Mouse (Mus musculus) heart, adult 2 months (tissue): ENCODE measurements around the gene Atg10. TPM values are rescaled to one million over a fixed set of nuclear protein-coding genes. Genes with fewer than 3 reads are reported as not detected.

Source experiments
- DNase-seq, 2 experiments: peaks; one replicate each; pipeline ENCODE4 v3.0.0; 2021
- H3K27ac ChIP-seq: fragments of 200-600 bp; 2 replicates; pipeline ENCODE4 v1.8.1; 2022
- H3K27me3 ChIP-seq: fragments of 200-500 bp; 2 replicates; pipeline ENCODE4 v1.6.1; 2012; ENCODE audit warnings: mild to moderate bottlenecking, low read length, inconsistent platforms, mixed read lengths; ENCODE audit not compliant: control insufficient read depth, insufficient read depth
- H3K36me3 ChIP-seq: fragments of 200-500 bp; 2 replicates; pipeline ENCODE4 v1.6.1; 2012; ENCODE audit warnings: low read length, inconsistent platforms; ENCODE audit not compliant: control insufficient read depth, insufficient read depth
- H3K4me1 ChIP-seq: fragments of 200-500 bp; 2 replicates; pipeline ENCODE4 v1.6.1; 2011; ENCODE audit warnings: low read length; ENCODE audit not compliant: control insufficient read depth, insufficient read depth
- H3K4me3 ChIP-seq: fragments of 200-600 bp; 2 replicates; pipeline ENCODE4 v1.8.1; 2022
- H3K79me2 ChIP-seq: fragments of 200-500 bp; replicated peaks from 2 replicates; pipeline ENCODE4 v1.6.1; 2012; ENCODE audit warnings: mild to moderate bottlenecking, inconsistent platforms, low read length, moderate library complexity, mixed read lengths; ENCODE audit not compliant: control insufficient read depth, insufficient read depth
- H3K9ac ChIP-seq: fragments of 200-500 bp; 2 replicates; pipeline ENCODE4 v1.6.1; 2012; ENCODE audit warnings: low read depth, mild to moderate bottlenecking, control low read depth, inconsistent platforms, low read length, mixed read lengths
- CTCF ChIP-seq: fragments of 200-600 bp; IDR thresholded peaks from 2 replicates; pipeline ENCODE4 v1.8.1; 2022; ENCODE audit warnings: antibody characterized with exemption, mild to moderate bottlenecking, moderate library complexity
- EP300 ChIP-seq: fragments of 200-500 bp; IDR thresholded peaks from 2 replicates; pipeline ENCODE4 v1.6.1; 2011; ENCODE audit warnings: low read depth, low read length, control low read depth; ENCODE audit not compliant: insufficient read depth
- POLR2A ChIP-seq: fragments of 200-500 bp; IDR thresholded peaks from 2 replicates; pipeline ENCODE4 v1.6.1; 2011; ENCODE audit warnings: mild to moderate bottlenecking, low read depth, low read length, control low read depth; ENCODE audit not compliant: insufficient read depth
- WGBS: fragments of 180-500 bp; shearing (Covaris S2); methylation state at CpG from one replicate; pipeline ENCODE4 v1.1.7; 2018; 5-methylcytosine and 5-hydroxymethylcytosine counted together
- intact Hi-C: fragments of 180-260 bp; cut with DNase I; formaldehyde crosslinking; loops from one replicate; pipeline ENCODE4 v1.15.1; 2025
- polyA plus RNA-seq: library from polyadenylated mRNA; depleted of rRNA; stranded (reverse); fragments of >200 nt; gene quantifications from 2 replicates; pipeline ENCODE4 v1.2.3, GENCODE M21; 2012
- total RNA-seq, 2 experiments: library from RNA; stranded (reverse); gene quantifications; 2 replicates each; pipeline ENCODE4 v1.2.3; 2021

The Atg10 gene
- total and polyA plus RNA-seq, 3 experiments, result 5.9 to 27.1 (median 25.1) TPM

- Histone ChIP-seq H3K4me1 (no peaks in the 10 kb centered on the region), H3K27ac (no peak overlapping the region), H3K27me3 (no peaks in the 10 kb centered on the region), H3K36me3 (no peaks in the 10 kb centered on the region), H3K79me2 (no peaks in the 10 kb centered on the region), H3K4me3 (no peak overlapping the region), H3K9ac (no peak overlapping the region)
- 70% methylated on average over 10 of the region's 10 CpGs for WGBS
- intact Hi-C loops, result no loop called here
- no peak for TF ChIP-seq POLR2A
- no peak for TF ChIP-seq EP300
- no peak for TF ChIP-seq CTCF
- no peak for DNase-seq
These were observed 253.3 kb downstream of the Atg10 start for GRCm38 (mm10) chr13:90970259-90971017.

GRCm38 (mm10) chr13:90968940-90969339, 254.8 kb downstream of the Atg10 start:
- TF ChIP-seq CTCF (no peak), POLR2A (no peak), EP300 (no peak)
- H3K36me3 ChIP-seq, result no peaks in the 10 kb centered on the region
- H3K9ac ChIP-seq, result no peak overlapping the region
- H3K4me1 ChIP-seq, result no peaks in the 10 kb centered on the region
- H3K4me3 ChIP-seq, result no peak overlapping the region
- WGBS, result 80% methylated on average over 4 of the region's 4 CpGs
- no peak for DNase-seq
- H3K79me2 ChIP-seq, result no peaks in the 10 kb centered on the region
- intact Hi-C loops, result loop anchor here (5.0 to 10.0 kb wide), 3 partner anchors 123 to 396 kb away; no protein-coding TSS in a partner anchor
- H3K27me3 ChIP-seq, result no peaks in the 10 kb centered on the region
- no peak overlapping the region for H3K27ac ChIP-seq

GRCm38 (mm10) chr13:90967422-90967821, 256.3 kb downstream of the Atg10 start:
- no peak overlapping the region for H3K9ac ChIP-seq
- intact Hi-C loops, result loop anchor here (1.0 to 10.0 kb wide), 4 partner anchors 125 to 670 kb away; no protein-coding TSS in a partner anchor
- no peaks in the 10 kb centered on the region for H3K27me3 ChIP-seq
- H3K79me2 ChIP-seq, result no peaks in the 10 kb centered on the region
- TF ChIP-seq POLR2A (no peak), CTCF (peak; percentile 88), EP300 (0 out of 2 replicates have a peak, but pooled peaks have one; percentile 26)
- H3K4me3 ChIP-seq, result no peak overlapping the region
- DNase-seq, result peak; percentile 70 to 82
- no peaks in the 10 kb centered on the region for H3K4me1 ChIP-seq
- no peak overlapping the region for H3K27ac ChIP-seq
- 10% methylated on average over 4 of the region's 4 CpGs for WGBS
- H3K36me3 ChIP-seq, result no peaks in the 10 kb centered on the region

GRCm38 (mm10) chr13:90965996-90966395, 257.8 kb downstream of the Atg10 start:
- Histone ChIP-seq H3K27me3 (no peaks in the 10 kb centered on the region), H3K9ac (no peak overlapping the region), H3K79me2 (no peaks in the 10 kb centered on the region), H3K27ac (no peak overlapping the region), H3K36me3 (no peaks in the 10 kb centered on the region), H3K4me3 (no peak overlapping the region), H3K4me1 (no peaks in the 10 kb centered on the region)
- no peak for TF ChIP-seq CTCF
- TF ChIP-seq EP300, result no peak
- no peak for TF ChIP-seq POLR2A
- no peak for DNase-seq
- intact Hi-C loops, result loop anchor here (5.0 to 10.0 kb wide), 3 partner anchors 126 to 399 kb away; no protein-coding TSS in a partner anchor
- 82% methylated on average over 8 of the region's 8 CpGs for WGBS

GRCm38 (mm10) chr13:90964511-90964910, 259.3 kb downstream of the Atg10 start:
- no peak for TF ChIP-seq CTCF
- TF ChIP-seq POLR2A, result no peak
- no peak for TF ChIP-seq EP300
- no peak for DNase-seq
- 77% methylated on average over 4 of the region's 4 CpGs for WGBS
- Histone ChIP-seq H3K4me3 (no peak overlapping the region), H3K4me1 (no peaks in the 10 kb centered on the region), H3K79me2 (no peaks in the 10 kb centered on the region), H3K9ac (no peak overlapping the region), H3K27me3 (no peaks in the 10 kb centered on the region), H3K27ac (no peak overlapping the region), H3K36me3 (no peaks in the 10 kb centered on the region)
- intact Hi-C loops, result loop anchor here (10.0 kb wide), 2 partner anchors 240 to 400 kb away; no protein-coding TSS in a partner anchor
